Mouse (Mus musculus) splenic B cell, adult 2 months (primary cell): ENCODE results near the gene Erbb2.

Experiments used
- DNase-seq: peaks from one replicate; pipeline ENCODE4 v3.0.0-alpha.2; 2011; ENCODE audit warnings: low read depth, low spot score
- H3K27me3 ChIP-seq: 2 replicates; pipeline ENCODE4 v1.6.1; 2012; ENCODE audit warnings: mild to moderate bottlenecking, low read length, moderate library complexity, mixed read lengths; ENCODE audit not compliant: control insufficient read depth, poor library complexity, insufficient read depth, severe bottlenecking
- H3K36me3 ChIP-seq: 2 replicates; pipeline ENCODE4 v1.6.1; 2012; ENCODE audit warnings: mild to moderate bottlenecking, low read length, moderate library complexity, mixed read lengths; ENCODE audit not compliant: control insufficient read depth, poor library complexity, insufficient read depth, severe bottlenecking

Gene Erbb2

GRCm38 (mm10) chr11:98470795-98471194 lies 58.5 kb downstream of the Erbb2 start:
- no peaks in the 10 kb centered on the region for H3K27me3 ChIP-seq
- peaks cover 28% of the 10 kb centered on the region for H3K36me3 ChIP-seq
- peak; percentile 85 for DNase-seq

GRCm38 (mm10) chr11:98472696-98473095 lies 60.4 kb downstream of the Erbb2 start:
- Histone ChIP-seq H3K27me3 (no peaks in the 10 kb centered on the region), H3K36me3 (peaks cover 27% of the 10 kb centered on the region)
- no peak for DNase-seq

GRCm38 (mm10) chr11:98473916-98474479 lies 61.7 kb downstream of the Erbb2 start:
- Histone ChIP-seq H3K36me3 (peaks cover 23% of the 10 kb centered on the region), H3K27me3 (no peaks in the 10 kb centered on the region)
- no peak for DNase-seq

- DNase-seq, result no peak
- H3K27me3 ChIP-seq, result no peaks in the 10 kb centered on the region
- peaks cover 17% of the 10 kb centered on the region for H3K36me3 ChIP-seq
Observed at GRCm38 (mm10) chr11:98474967-98475366, 62.7 kb downstream of the Erbb2 start.

GRCm38 (mm10) chr11:98475630-98476433 lies 63.6 kb downstream of the Erbb2 start:
- Histone ChIP-seq H3K36me3 (peaks cover 15% of the 10 kb centered on the region), H3K27me3 (no peaks in the 10 kb centered on the region)
- DNase-seq, result no peak

- Histone ChIP-seq H3K36me3 (peaks cover 17% of the 10 kb centered on the region), H3K27me3 (no peaks in the 10 kb centered on the region)
- no peak for DNase-seq
Observed at GRCm38 (mm10) chr11:98476434-98476807, 64.2 kb downstream of the Erbb2 start.

- peaks cover 17% of the 10 kb centered on the region for H3K36me3 ChIP-seq
- peak; percentile 49 for DNase-seq
- no peaks in the 10 kb centered on the region for H3K27me3 ChIP-seq
Observed at GRCm38 (mm10) chr11:98477011-98477701, 64.9 kb downstream of the Erbb2 start.

GRCm38 (mm10) chr11:98479026-98479939 lies 67.0 kb downstream of the Erbb2 start:
- Histone ChIP-seq H3K27me3 (no peaks in the 10 kb centered on the region), H3K36me3 (peaks cover 16% of the 10 kb centered on the region)
- peak; percentile 61 for DNase-seq

GRCm38 (mm10) chr11:98479940-98480497 lies 67.7 kb downstream of the Erbb2 start:
- no peak for DNase-seq
- peaks cover 13% of the 10 kb centered on the region for H3K36me3 ChIP-seq

GRCm38 (mm10) chr11:98481231-98481630 lies 69.0 kb downstream of the Erbb2 start:
- no peak for DNase-seq
- Histone ChIP-seq H3K36me3 (peaks cover 20% of the 10 kb centered on the region), H3K27me3 (no peaks in the 10 kb centered on the region)

More at GRCm38 (mm10) chr11:98479940-98480497, 67.7 kb downstream of the Erbb2 start:
- H3K27me3 ChIP-seq, result no peaks in the 10 kb centered on the region

- peaks cover 17% of the 10 kb centered on the region for H3K36me3 ChIP-seq
- no peak for DNase-seq
Observed at GRCm38 (mm10) chr11:98482067-98482466, 69.8 kb downstream of the Erbb2 start.

GRCm38 (mm10) chr11:98485749-98486148 lies 73.5 kb downstream of the Erbb2 start:
- H3K27me3 ChIP-seq, result no peaks in the 10 kb centered on the region
- no peak for DNase-seq

More at GRCm38 (mm10) chr11:98482067-98482466, 69.8 kb downstream of the Erbb2 start:
- H3K27me3 ChIP-seq, result no peaks in the 10 kb centered on the region

More at GRCm38 (mm10) chr11:98485749-98486148, 73.5 kb downstream of the Erbb2 start:
- H3K36me3 ChIP-seq, result peaks cover 40% of the 10 kb centered on the region
